Mouse (Mus musculus): ENCODE results near the gene Rad54l. TPM values are rescaled to one million over a fixed set of nuclear protein-coding genes. Genes with fewer than 3 reads are reported as not detected.

The Rad54l gene
- polyA plus RNA-seq, 1 experiment: 2.6 TPM

DNA sequence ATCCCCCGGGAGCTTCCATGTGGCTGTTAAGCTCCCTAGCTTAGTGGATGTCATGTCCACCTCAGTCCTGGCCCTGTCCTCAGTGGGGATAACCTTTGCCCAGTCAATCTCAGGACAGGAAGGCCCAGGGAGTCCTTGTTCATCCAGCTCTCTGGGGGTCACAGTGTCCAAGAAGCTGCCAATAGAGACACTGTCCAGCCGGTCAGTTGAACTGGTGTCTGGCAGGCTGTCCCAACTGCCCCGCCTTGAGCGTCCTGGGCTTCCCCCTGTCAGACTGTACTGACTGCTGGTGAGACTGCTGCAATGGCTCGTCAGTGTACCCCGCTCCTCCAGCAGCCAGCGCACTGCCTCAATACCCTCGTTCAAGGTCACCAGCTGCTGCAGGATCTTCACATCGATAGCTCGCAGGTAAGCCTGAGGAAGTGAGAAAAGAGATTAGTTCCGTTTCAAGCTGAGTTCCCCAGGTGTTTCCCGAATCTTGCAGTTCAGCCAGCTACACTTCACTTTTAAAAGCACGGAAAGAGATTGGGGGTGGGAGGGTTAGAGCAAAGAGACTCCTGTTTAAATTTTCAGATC is 14.0 kb upstream of the Rad54l start:
- whole genome bisulfite sequencing: 28% methylated on average over 13 of the region's 13 CpGs
- Histone ChIP-seq H3K27me3 (ENCODE audit: control insufficient read depth, insufficient read depth, low read length) (no peaks in the 10 kb centered on the region), H3K4me3 (replicated peaks; ENCODE audit: insufficient read depth, low read depth, low read length) (no peak overlapping the region), H3K27ac (ENCODE audit: insufficient read depth, low read length) (no peak overlapping the region), H3K4me1 (ENCODE audit: control insufficient read depth, insufficient read depth, low read length) (peaks cover 21% of the 10 kb centered on the region)
- TF ChIP-seq POLR2A (IDR thresholded peaks at IDR 0.05; ENCODE audit: borderline replicate concordance, insufficient read depth, low read length) (no peak), CTCF (IDR thresholded peaks at IDR 0.05; ENCODE audit: borderline replicate concordance, insufficient read depth, low read depth, low read length) (no peak)
- DNase-seq: no peak

GRCm38 (mm10) chr4:116134990-116135389 is 11.5 kb upstream of the Rad54l start:
- DNase-seq: peak in 1 of 2 experiments; percentile 39
- TF ChIP-seq CTCF (IDR thresholded peaks at IDR 0.05; ENCODE audit: borderline replicate concordance, insufficient read depth, low read depth, low read length): peak; percentile 40; the same call in 1 of the 2 replicates
- TF ChIP-seq POLR2A (IDR thresholded peaks at IDR 0.05; ENCODE audit: borderline replicate concordance, insufficient read depth, low read length): no peak

GRCm38 (mm10) chr4:116133126-116133525 is 9.6 kb upstream of the Rad54l start:
- WGBS: 79% methylated on average over 4 of the region's 4 CpGs
- peaks cover 9% of the 10 kb centered on the region for H3K4me1 ChIP-seq (ENCODE audit: control insufficient read depth, insufficient read depth, low read length)

More at GRCm38 (mm10) chr4:116134990-116135389, 11.5 kb upstream of the Rad54l start:
- 8% methylated on average over 2 of the region's 2 CpGs for WGBS
- H3K4me1 ChIP-seq (ENCODE audit: control insufficient read depth, insufficient read depth, low read length): peaks cover 15% of the 10 kb centered on the region
- no peak overlapping the region for H3K4me3 ChIP-seq (replicated peaks; ENCODE audit: insufficient read depth, low read depth, low read length)
- peak overlapping the region; percentile 25; the same call in 1 of the 2 replicates for H3K27ac ChIP-seq (ENCODE audit: insufficient read depth, low read length)
- H3K27me3 ChIP-seq (ENCODE audit: control insufficient read depth, insufficient read depth, low read length): no peaks in the 10 kb centered on the region

DNA sequence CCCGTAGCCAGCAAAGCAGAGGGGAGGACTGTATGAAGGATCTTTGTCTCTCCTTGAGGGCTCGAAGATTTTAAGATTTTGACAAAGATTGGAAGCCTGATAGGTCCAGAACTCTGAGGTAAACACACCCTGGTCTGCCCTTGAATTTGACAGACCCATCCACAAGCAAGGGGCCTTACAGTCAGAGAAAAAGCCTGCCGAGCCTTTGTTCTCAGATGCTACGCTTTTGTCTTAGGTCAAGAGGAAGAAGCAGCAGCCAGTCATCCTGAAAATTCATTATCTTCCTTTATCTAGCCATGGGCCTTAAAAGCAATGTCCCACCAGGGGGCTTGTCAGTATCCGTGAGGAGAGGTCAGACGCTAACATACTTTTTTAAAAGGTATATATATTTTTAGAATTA is 4.5 kb upstream of the Rad54l start:
- no peak overlapping the region for H3K4me3 ChIP-seq (replicated peaks; ENCODE audit: insufficient read depth, low read depth, low read length)
- DNase-seq: no peak
- no peak for TF ChIP-seq POLR2A (IDR thresholded peaks at IDR 0.05; ENCODE audit: borderline replicate concordance, insufficient read depth, low read length)
- TF ChIP-seq CTCF (IDR thresholded peaks at IDR 0.05; ENCODE audit: borderline replicate concordance, insufficient read depth, low read depth, low read length): no peak
- H3K27me3 ChIP-seq (ENCODE audit: control insufficient read depth, insufficient read depth, low read length): no peaks in the 10 kb centered on the region
- H3K4me1 ChIP-seq (ENCODE audit: control insufficient read depth, insufficient read depth, low read length): 0 out of 2 replicates have a peak, but pooled peaks cover 1% of the 10 kb centered on the region
- H3K27ac ChIP-seq (ENCODE audit: insufficient read depth, low read length): no peak overlapping the region
- WGBS: 44% methylated on average over 6 of the region's 6 CpGs

More at GRCm38 (mm10) chr4:116133126-116133525, 9.6 kb upstream of the Rad54l start:
- Histone ChIP-seq H3K27ac (ENCODE audit: insufficient read depth, low read length) (no peak overlapping the region), H3K4me3 (replicated peaks; ENCODE audit: insufficient read depth, low read depth, low read length) (no peak overlapping the region), H3K27me3 (ENCODE audit: control insufficient read depth, insufficient read depth, low read length) (no peaks in the 10 kb centered on the region)
- TF ChIP-seq POLR2A (IDR thresholded peaks at IDR 0.05; ENCODE audit: borderline replicate concordance, insufficient read depth, low read length) (no peak), CTCF (IDR thresholded peaks at IDR 0.05; ENCODE audit: borderline replicate concordance, insufficient read depth, low read depth, low read length) (no peak)
- DNase-seq: no peak

- H3K27ac ChIP-seq (ENCODE audit: insufficient read depth, low read length): no peak overlapping the region
- no peak for TF ChIP-seq POLR2A (IDR thresholded peaks at IDR 0.05; ENCODE audit: borderline replicate concordance, insufficient read depth, low read length)
- TF ChIP-seq CTCF (IDR thresholded peaks at IDR 0.05; ENCODE audit: borderline replicate concordance, insufficient read depth, low read depth, low read length): no peak
- H3K4me1 ChIP-seq (ENCODE audit: control insufficient read depth, insufficient read depth, low read length): no peaks in the 10 kb centered on the region
- no peaks in the 10 kb centered on the region for H3K27me3 ChIP-seq (ENCODE audit: control insufficient read depth, insufficient read depth, low read length)
- no peak overlapping the region for H3K4me3 ChIP-seq (replicated peaks; ENCODE audit: insufficient read depth, low read depth, low read length)
- no peak for DNase-seq
- WGBS: 87% methylated on average over 4 of the region's 4 CpGs
These were observed 2.4 kb upstream of the Rad54l start for GRCm38 (mm10) chr4:116125803-116126386.

- Histone ChIP-seq H3K4me1 (ENCODE audit: control insufficient read depth, insufficient read depth, low read length) (no peaks in the 10 kb centered on the region; the same call in 1 of the 2 replicates), H3K27me3 (ENCODE audit: control insufficient read depth, insufficient read depth, low read length) (no peaks in the 10 kb centered on the region), H3K4me3 (replicated peaks; ENCODE audit: insufficient read depth, low read depth, low read length) (no peak overlapping the region), H3K27ac (ENCODE audit: insufficient read depth, low read length) (no peak overlapping the region)
- WGBS: 7% methylated on average over 1 of the region's 1 CpGs
- DNase-seq: no peak
- no peak for TF ChIP-seq CTCF (IDR thresholded peaks at IDR 0.05; ENCODE audit: borderline replicate concordance, insufficient read depth, low read depth, low read length)
- no peak for TF ChIP-seq POLR2A (IDR thresholded peaks at IDR 0.05; ENCODE audit: borderline replicate concordance, insufficient read depth, low read length)
These were observed 728 bp downstream of the Rad54l start for GRCm38 (mm10) chr4:116122762-116123161.

GRCm38 (mm10) chr4:116111486-116111885 is 12.0 kb downstream of the Rad54l start:
- 63% methylated on average over 2 of the region's 2 CpGs for WGBS
- no peak overlapping the region for H3K4me3 ChIP-seq (replicated peaks; ENCODE audit: insufficient read depth, low read depth, low read length)

DNA sequence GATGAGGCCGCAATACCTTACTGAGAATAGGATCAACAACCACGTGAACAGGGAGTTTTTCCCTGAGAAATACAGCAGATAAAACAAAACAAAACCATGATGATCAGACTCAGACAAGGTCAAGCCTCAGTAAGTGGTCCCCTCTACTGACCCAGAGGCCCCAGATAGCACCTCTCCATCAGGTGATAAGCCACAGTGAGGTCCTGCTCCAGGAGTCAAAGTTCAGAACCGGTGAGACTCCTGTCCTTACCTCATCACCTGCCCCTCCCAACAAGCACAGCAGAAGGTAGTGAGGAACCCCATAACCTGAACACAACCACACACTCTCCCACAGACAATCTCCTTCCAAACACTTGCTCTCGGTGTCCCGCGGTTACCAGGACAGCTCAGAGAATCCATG is 12.8 kb downstream of the Rad54l start:
- TF ChIP-seq POLR2A (IDR thresholded peaks at IDR 0.05; ENCODE audit: borderline replicate concordance, insufficient read depth, low read length) (no peak), CTCF (IDR thresholded peaks at IDR 0.05; ENCODE audit: borderline replicate concordance, insufficient read depth, low read depth, low read length) (no peak)

More at GRCm38 (mm10) chr4:116111486-116111885, 12.0 kb downstream of the Rad54l start:
- no peaks in the 10 kb centered on the region for H3K27me3 ChIP-seq (ENCODE audit: control insufficient read depth, insufficient read depth, low read length)
- no peak overlapping the region for H3K27ac ChIP-seq (ENCODE audit: insufficient read depth, low read length)
- TF ChIP-seq CTCF (IDR thresholded peaks at IDR 0.05; ENCODE audit: borderline replicate concordance, insufficient read depth, low read depth, low read length) (no peak), POLR2A (IDR thresholded peaks at IDR 0.05; ENCODE audit: borderline replicate concordance, insufficient read depth, low read length) (no peak)
- no peaks in the 10 kb centered on the region for H3K4me1 ChIP-seq (ENCODE audit: control insufficient read depth, insufficient read depth, low read length)
- DNase-seq: no peak

More for the DNA sequence above, 12.8 kb downstream of the Rad54l start:
- Histone ChIP-seq H3K27me3 (ENCODE audit: control insufficient read depth, insufficient read depth, low read length) (no peaks in the 10 kb centered on the region), H3K4me1 (ENCODE audit: control insufficient read depth, insufficient read depth, low read length) (no peaks in the 10 kb centered on the region), H3K4me3 (replicated peaks; ENCODE audit: insufficient read depth, low read depth, low read length) (no peak overlapping the region), H3K27ac (ENCODE audit: insufficient read depth, low read length) (no peak overlapping the region)
- WGBS: 91% methylated on average over 6 of the region's 6 CpGs
- no peak for DNase-seq

Data from cerebellum, adult 2 months (tissue).